21 mouse cellular contexts compared by ENCODE assay signal in the genomic region with DNA sequence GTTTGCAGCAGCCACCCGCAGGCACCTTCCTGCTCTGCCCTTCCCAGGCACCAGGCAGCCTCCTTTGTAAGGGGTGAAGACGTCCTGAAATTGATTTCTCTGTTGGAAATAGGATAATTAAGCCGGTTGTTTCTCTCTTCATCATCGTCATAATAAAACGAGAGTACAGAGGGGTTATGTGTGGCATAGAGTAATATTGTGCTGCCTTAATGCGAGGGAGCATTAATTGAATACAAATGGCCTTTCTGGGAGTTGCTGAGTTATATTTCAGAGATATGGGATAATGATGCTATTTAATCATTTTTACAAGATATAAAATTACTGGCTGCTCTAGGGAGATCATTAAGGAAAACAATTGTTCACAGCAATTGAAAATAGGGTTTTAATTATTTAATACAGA. TPM values are rescaled to one million over a fixed set of nuclear protein-coding genes. Genes with fewer than 3 reads are reported as not detected.
"Had no signal": no experiment of that assay in that cellular context is flagged by ENCODE, and none has a peak within 500 bp of the region (broad histone marks: within the 10 kb centered on the region; RNA-seq: fewer than 3 reads in every experiment).

No protein-coding gene starts in this region.

- H3K36me3 ChIP-seq: liver, embryonic 15.5 days; lung, embryonic 15.5 days; midbrain, embryonic 13.5 days; midbrain, embryonic 15.5 days; stomach, embryonic 15.5 days had no signal

- H3K27me3 ChIP-seq: stomach, embryonic 15.5 days had no signal

- H3K4me2 ChIP-seq: liver, embryonic 15.5 days; lung, embryonic 15.5 days; midbrain, embryonic 11.5 days; midbrain, embryonic 13.5 days; midbrain, embryonic 15.5 days; stomach, embryonic 15.5 days had no signal

- H3K4me1 ChIP-seq: liver, embryonic 15.5 days; lung, embryonic 15.5 days; midbrain, embryonic 13.5 days; midbrain, embryonic 15.5 days had no signal

- H3K27ac ChIP-seq: liver, embryonic 15.5 days; lung, embryonic 15.5 days; macrophage; midbrain, embryonic 13.5 days; midbrain, embryonic 15.5 days; stomach, embryonic 15.5 days; stomach, postnatal 0 days had no signal

- ATAC-seq: liver, postnatal 0 days; lung, postnatal 0 days; midbrain, embryonic 13.5 days; midbrain, embryonic 15.5 days had no signal

- H3K4me3 ChIP-seq: liver, embryonic 15.5 days; lung, embryonic 15.5 days; megakaryocyte, embryonic 14.5 days; midbrain, embryonic 13.5 days; midbrain, embryonic 15.5 days; stomach, embryonic 15.5 days had no signal

- DNase-seq: liver, postnatal 0 days; lung, adult 2 months; lung, postnatal 14 days; lung, postnatal 36 days; right cerebral cortex, postnatal 14 days; thymus, adult 2 months; thymus, postnatal 25 days; thymus, postnatal 4 days had no signal

- H3K9me3 ChIP-seq: liver, embryonic 15.5 days; lung, embryonic 15.5 days; megakaryocyte, embryonic 14.5 days; midbrain, embryonic 13.5 days; midbrain, embryonic 15.5 days; stomach, embryonic 15.5 days had no signal

- H3K9ac ChIP-seq: liver, embryonic 15.5 days; liver, postnatal 0 days; lung, embryonic 15.5 days; midbrain, embryonic 13.5 days; midbrain, embryonic 15.5 days; stomach, embryonic 15.5 days had no signal

RNA-seq across cellular contexts. Expression of a gene that starts 12.7 kb away (rescaled TPM):
- total RNA-seq: megakaryocyte progenitor cell, adult 5-6 weeks; monocyte, adult 5-6 weeks; neutrophil, adult 5-6 weeks had no signal
- polyA plus RNA-seq: liver, embryonic 15.5 days; liver, postnatal 0 days; macrophage had no signal
